Mouse (Mus musculus) G1E (cell line): Measurements from ENCODE around the gene Sec24d. TPM values are rescaled to one million over a fixed set of nuclear protein-coding genes. Genes with fewer than 3 reads are reported as not detected.

Experiments
- ATAC-seq: 2 replicates; pipeline ENCODE4 v1.8.0; 2016; ENCODE audit warnings: mild to moderate bottlenecking; ENCODE audit not compliant: insufficient number of reproducible peaks, poor library complexity, low FRiP score, severe bottlenecking; ENCODE audit errors: extremely low read depth
- DNase-seq: peaks from one replicate; pipeline ENCODE4 v3.0.0; 2012; ENCODE audit warnings: low spot score
- H3K27me3 ChIP-seq: 2 replicates; pipeline ENCODE4 v1.6.1; 2012; ENCODE audit warnings: mild to moderate bottlenecking, low read length, inconsistent platforms; ENCODE audit not compliant: insufficient read depth
- H3K36me3 ChIP-seq: replicated peaks from 2 replicates; pipeline ENCODE3; 2012; ENCODE audit warnings: mild to moderate bottlenecking, inconsistent platforms
- H3K4me1 ChIP-seq: 2 replicates; pipeline ENCODE4 v1.6.1; 2012; ENCODE audit warnings: low read depth, low read length, inconsistent platforms, mixed read lengths; ENCODE audit not compliant: insufficient read depth
- H3K4me3 ChIP-seq: 2 replicates; pipeline ENCODE4 v1.5.1; 2012; ENCODE audit warnings: low read depth, mild to moderate bottlenecking, inconsistent platforms, low read length, moderate library complexity, mixed read lengths
- H3K9me3 ChIP-seq: replicated peaks from 2 replicates; pipeline ENCODE4 v1.6.1; 2012; ENCODE audit warnings: inconsistent platforms
- CTCF ChIP-seq: IDR thresholded peaks from 2 replicates; pipeline ENCODE4 v1.5.1; 2012; ENCODE audit warnings: low read depth, low read length, inconsistent platforms, mixed read lengths
- GATA1 ChIP-seq: IDR thresholded peaks from 2 replicates; pipeline ENCODE4 v1.6.1; 2012; ENCODE audit warnings: borderline replicate concordance, low read length, inconsistent platforms, mixed read lengths
- GATA2 ChIP-seq: IDR thresholded peaks from 2 replicates; pipeline ENCODE4 v1.6.1; 2012; ENCODE audit warnings: low read depth, low read length, inconsistent platforms, borderline replicate concordance
- POLR2AphosphoS5 ChIP-seq: IDR thresholded peaks from 2 replicates; pipeline ENCODE4 v1.6.1; 2012; ENCODE audit warnings: low read depth, low read length, inconsistent platforms; ENCODE audit not compliant: insufficient replicate concordance
- TAL1 ChIP-seq: conservative IDR thresholded peaks from 2 replicates; pipeline ENCODE4 v1.6.1; 2012; ENCODE audit warnings: low read depth, low read length, inconsistent platforms, mixed read lengths
- polyA plus RNA-seq: library from polyadenylated mRNA; stranded (reverse); fragments of >175 nt; gene quantifications from 2 replicates; pipeline ENCODE4 v1.2.3, GENCODE M21; 2012
- total RNA-seq, 2 experiments: library from RNA; stranded (forward) in 1 of 2; stranded (reverse) in 1 of 2; fragments of 200-1000 nt in 1 of 2; fragments of >200 nt in 1 of 2; fragmentation: Nextera tagmentation in 1 of 2; gene quantifications; 2 replicates each; pipeline ENCODE4 v1.2.3; 2014 to 2017

Sec24d gene
- total and polyA plus RNA-seq, 3 experiments: 0.49 TPM; not detected in 2

- H3K4me1 ChIP-seq: no peaks in the 10 kb centered on the region
These were observed 41.9 kb downstream of the Sec24d start for GRCm38 (mm10) chr3:123309141-123309540.

GRCm38 (mm10) chr3:123312477-123313062, 45.3 kb downstream of the Sec24d start:
- Histone ChIP-seq H3K4me3 (no peak overlapping the region), H3K27me3 (no peaks in the 10 kb centered on the region; the same call in 1 of the 2 replicates), H3K36me3 (no peaks in the 10 kb centered on the region), H3K9me3 (no peaks in the 10 kb centered on the region), H3K4me1 (no peaks in the 10 kb centered on the region)
- ATAC-seq (no peak), DNase-seq (no peak)
- TF ChIP-seq POLR2AphosphoS5 (no peak), GATA1 (no peak), CTCF (no peak), TAL1 (no peak), GATA2 (no peak)

More at GRCm38 (mm10) chr3:123309141-123309540, 41.9 kb downstream of the Sec24d start:
- ATAC-seq (no peak), DNase-seq (no peak)
- TF ChIP-seq GATA1 (no peak), TAL1 (no peak), POLR2AphosphoS5 (no peak), CTCF (no peak), GATA2 (no peak)
- H3K27me3 ChIP-seq: no peaks in the 10 kb centered on the region; the same call in 1 of the 2 replicates
- H3K9me3 ChIP-seq: no peaks in the 10 kb centered on the region
- no peaks in the 10 kb centered on the region for H3K36me3 ChIP-seq
- no peak overlapping the region for H3K4me3 ChIP-seq

- ATAC-seq: no peak
- no peaks in the 10 kb centered on the region for H3K36me3 ChIP-seq
These were observed 46.2 kb downstream of the Sec24d start for GRCm38 (mm10) chr3:123313477-123313876.

GRCm38 (mm10) chr3:123313920-123314614, 46.8 kb downstream of the Sec24d start:
- ATAC-seq: peak; percentile 45; the same call in 1 of the 2 replicates
- no peak for DNase-seq
- no peaks in the 10 kb centered on the region; the same call in 1 of the 2 replicates for H3K27me3 ChIP-seq
- H3K9me3 ChIP-seq: no peaks in the 10 kb centered on the region
- TF ChIP-seq POLR2AphosphoS5 (no peak), GATA2 (no peak), CTCF (no peak), TAL1 (no peak), GATA1 (no peak)
- H3K4me3 ChIP-seq: no peak overlapping the region
- no peaks in the 10 kb centered on the region for H3K36me3 ChIP-seq
- H3K4me1 ChIP-seq: no peaks in the 10 kb centered on the region

More at GRCm38 (mm10) chr3:123313477-123313876, 46.2 kb downstream of the Sec24d start:
- Histone ChIP-seq H3K4me1 (no peaks in the 10 kb centered on the region), H3K27me3 (no peaks in the 10 kb centered on the region; the same call in 1 of the 2 replicates), H3K9me3 (no peaks in the 10 kb centered on the region), H3K4me3 (no peak overlapping the region)
- no peak for DNase-seq
- TF ChIP-seq CTCF: no peak
- TF ChIP-seq POLR2AphosphoS5: no peak
- no peak for TF ChIP-seq GATA1
- TF ChIP-seq GATA2: no peak
- no peak for TF ChIP-seq TAL1

- 0 out of 2 replicates have a peak, but pooled peaks cover 3% of the 10 kb centered on the region for H3K27me3 ChIP-seq
- DNase-seq (no peak), ATAC-seq (no peak)
- H3K9me3 ChIP-seq: no peaks in the 10 kb centered on the region
- no peaks in the 10 kb centered on the region for H3K36me3 ChIP-seq
- H3K4me3 ChIP-seq: no peak overlapping the region
- TF ChIP-seq CTCF: no peak
- no peaks in the 10 kb centered on the region for H3K4me1 ChIP-seq
These were observed 48.8 kb downstream of the Sec24d start for GRCm38 (mm10) chr3:123316066-123316465.

- DNase-seq (no peak), ATAC-seq (no peak)
- TF ChIP-seq GATA2 (no peak), GATA1 (no peak), POLR2AphosphoS5 (no peak)
- Histone ChIP-seq H3K4me1 (no peaks in the 10 kb centered on the region), H3K4me3 (no peak overlapping the region), H3K9me3 (no peaks in the 10 kb centered on the region), H3K36me3 (no peaks in the 10 kb centered on the region), H3K27me3 (0 out of 2 replicates have a peak, but pooled peaks cover 3% of the 10 kb centered on the region)
These were observed 49.8 kb downstream of the Sec24d start for GRCm38 (mm10) chr3:123317081-123317480.
